Mouse (Mus musculus) liver, adult 2 months (tissue): ENCODE measurements at regions not wholly inside any gene's neighbourhood (a gene's known extent, or its start where the extent isn't known, plus 50 kb on each side); places are given as distances from the start of the nearest gene placed in this dataset.

Experiments
- CTCF ChIP-seq: fragments of 200-500 bp; IDR thresholded peaks from 2 replicates; pipeline ENCODE4 v1.5.1; 2011; ENCODE audit warnings: low read depth, low read length, control low read depth
- POLR2A ChIP-seq: fragments of 200-500 bp; IDR thresholded peaks from 2 replicates; pipeline ENCODE4 v1.6.1; 2011; ENCODE audit warnings: low read length, control low read depth; ENCODE audit not compliant: insufficient read depth; ENCODE audit errors: extremely low read depth

DNA sequence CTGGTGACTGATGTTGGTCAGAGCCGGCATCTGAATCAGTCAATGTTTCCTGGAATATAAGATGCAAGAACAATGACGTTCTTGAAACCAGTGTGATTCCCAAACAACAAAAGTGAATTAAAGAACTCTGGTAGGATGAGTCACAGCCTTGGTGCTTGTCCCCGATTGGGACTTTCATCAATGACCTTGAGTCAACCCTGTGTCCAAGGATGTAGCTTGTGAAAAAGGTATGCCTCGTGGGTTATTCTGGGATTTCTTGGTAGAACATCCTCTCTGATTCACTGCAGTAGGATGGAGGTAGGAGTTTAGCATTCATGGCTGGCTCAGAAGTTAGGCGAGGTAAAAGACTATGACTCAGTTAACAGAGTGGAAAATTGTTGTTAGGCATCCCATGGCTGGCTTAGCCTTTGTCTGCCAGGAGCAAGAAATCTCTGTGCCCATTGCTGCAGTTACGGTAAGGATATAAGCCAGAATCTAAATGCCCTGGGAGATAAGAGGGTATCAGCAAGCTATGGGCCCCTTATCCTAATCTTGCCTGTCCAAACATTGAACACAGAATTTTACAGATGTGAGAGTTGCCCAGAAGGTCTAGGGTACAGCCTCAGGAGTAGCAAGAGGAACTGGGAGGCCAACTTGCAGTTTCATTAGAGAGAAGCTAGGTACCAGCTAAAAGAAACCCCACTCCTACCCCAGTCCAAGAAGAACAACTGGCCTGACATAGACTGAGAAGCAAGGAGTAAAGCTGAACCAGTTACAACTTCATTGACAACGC, 55.9 kb upstream of the Ralgps2 start:
- no peak for TF ChIP-seq CTCF
- TF ChIP-seq POLR2A, result no peak
